Mouse (Mus musculus) bone marrow, adult 2 months (tissue): ENCODE measurements around the gene Htr7.

Experiments used
- CTCF ChIP-seq: fragments of 200-500 bp; IDR thresholded peaks from 2 replicates; pipeline ENCODE4 v1.5.1; 2011; ENCODE audit warnings: low read length, control low read depth; ENCODE audit not compliant: control insufficient read depth, insufficient read depth
- POLR2A ChIP-seq: fragments of 200-500 bp; IDR thresholded peaks from 2 replicates; pipeline ENCODE4 v1.6.1; 2011; ENCODE audit warnings: low read depth, mild to moderate bottlenecking, control low read depth, low read length, borderline replicate concordance; ENCODE audit not compliant: control insufficient read depth

DNA sequence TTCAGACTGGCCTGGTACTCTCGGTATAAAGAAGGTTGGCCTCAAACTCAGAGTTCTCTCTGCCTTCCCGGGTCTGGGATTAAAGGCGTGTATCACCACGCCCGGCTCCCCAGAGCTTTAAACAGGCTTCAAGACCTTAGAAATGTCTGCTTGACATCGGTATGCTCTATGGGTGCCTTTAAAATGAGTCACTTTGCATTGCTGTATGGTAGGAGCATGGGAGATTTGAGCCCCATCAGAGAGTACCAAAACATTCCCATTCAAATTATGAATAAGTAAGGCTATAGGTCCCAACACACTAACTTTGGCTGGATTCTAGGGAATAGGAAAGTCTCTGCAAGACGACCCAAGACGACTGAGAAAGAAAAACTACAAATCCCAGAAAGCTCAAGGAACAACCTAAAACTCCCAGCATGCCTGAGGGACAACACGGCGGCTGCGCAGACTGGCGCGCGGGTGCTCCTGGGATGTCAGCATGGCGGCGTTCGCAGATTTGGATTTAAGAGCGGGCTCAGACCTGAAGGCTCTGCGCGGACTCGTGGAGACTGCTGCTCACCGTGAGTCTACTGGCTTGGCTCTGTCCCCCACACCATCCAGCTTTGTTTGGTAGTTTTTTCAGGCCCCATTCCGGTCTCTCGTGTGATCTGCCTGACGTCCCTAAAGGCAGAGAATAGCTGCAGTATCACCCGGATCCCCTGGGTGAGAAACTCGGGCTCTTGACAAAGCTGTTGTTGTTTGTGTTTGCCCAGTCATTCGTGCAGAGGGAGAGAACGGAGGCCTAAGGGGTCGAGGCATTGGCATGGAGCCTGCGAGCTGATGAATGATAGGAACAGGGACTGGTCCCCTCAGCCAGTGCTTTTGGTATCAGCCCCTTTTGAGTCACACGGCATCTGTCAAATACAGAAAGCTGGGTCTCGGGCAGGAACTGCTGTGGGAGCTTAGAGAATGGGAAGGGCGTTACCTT lies 26.2 kb upstream of the Htr7 start, which contains the start of gene Rpp30:
- no peak for TF ChIP-seq CTCF
- TF ChIP-seq POLR2A: peak; percentile 68; the same call in 1 of the 2 replicates
